Mouse (Mus musculus) CH12F3 (cell line): ENCODE results near the gene Olfr181.

Experiments
- in situ Hi-C: fragments of 300-500 bp; cut with MboI; formaldehyde crosslinking; loops from 2 replicates; pipeline ENCODE4 v1.14.3; 2020; ENCODE audit warnings: low sequenced_read_pairs

Olfr181 gene

GRCm38 (mm10) chr16:58928655-58929054 lies at the start of gene Olfr181:
Olfr181 (minus strand) TSS chr16:58928755.
- in situ Hi-C loops: no loop called here

- in situ Hi-C loops: no loop called here
Observed at GRCm38 (mm10) chr16:58929292-58929691, 737 bp upstream of the Olfr181 start, which contains the start of gene Olfr180. Olfr180 (minus strand) TSS chr16:58929392.

GRCm38 (mm10) chr16:58891963-58892362 lies 36.6 kb downstream of the Olfr181 start, which contains the start of gene Olfr178:
Olfr178 (minus strand) TSS chr16:58892063.
- in situ Hi-C loops: no loop called here

DNA sequence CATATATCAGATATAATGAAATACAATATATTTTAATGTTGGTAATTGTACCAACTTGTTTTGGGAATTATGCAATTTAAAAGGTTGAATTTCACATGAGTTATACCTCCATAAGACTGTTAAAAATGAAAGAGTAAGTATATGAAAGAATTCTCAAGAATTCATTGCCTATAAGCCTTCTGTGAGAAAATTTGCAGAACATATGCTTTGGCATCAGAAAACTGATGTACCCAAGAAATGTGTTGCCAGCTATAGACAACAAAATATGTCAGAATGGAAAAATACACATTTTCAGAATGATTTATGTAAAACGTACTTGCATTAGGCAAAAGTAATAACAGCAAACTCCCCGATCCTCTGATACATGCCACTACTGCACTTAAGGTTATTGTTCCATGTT lies 44.1 kb downstream of the Olfr181 start:
- in situ Hi-C loops: no loop called here
